Mouse (Mus musculus) kidney, adult 2 months (tissue): ENCODE results near the gene Pdxk.
"Not testable (repeated sequence)": the region's sequence is repeated elsewhere in the genome, so short reads cannot be mapped to it uniquely, and the experiment has no call there.

Experiments used
- CTCF ChIP-seq: fragments of 200-500 bp; conservative IDR thresholded peaks from 2 replicates; pipeline ENCODE4 v1.5.1; 2011; ENCODE audit warnings: low read depth, mild to moderate bottlenecking, control low read depth, low read length, moderate library complexity, mixed read lengths; ENCODE audit not compliant: insufficient read depth, insufficient read length
- POLR2A ChIP-seq: fragments of 200-500 bp; IDR thresholded peaks from one replicate; pipeline ENCODE4 v1.6.1; 2011; ENCODE audit warnings: low read depth, low read length, control low read depth

- TF ChIP-seq CTCF, POLR2A: not testable (repeated sequence)
Observed at GRCm38 (mm10) chr10:78414936-78415335, 49.8 kb downstream of the Pdxk start.
